Mouse (Mus musculus) embryonic facial prominence, embryonic 13.5 days (tissue): ENCODE data around the gene Tmem102. TPM values are rescaled to one million over a fixed set of nuclear protein-coding genes. Genes with fewer than 3 reads are reported as not detected.
A peak's percentile ranks its signal among the peaks of the same experiment; 100 is the strongest.

Experiments used
- ATAC-seq: fragments of 200-750 bp; cut with Nextera tagmentation; 2 replicates; pipeline ENCODE4 v1.8.0; 2017; ENCODE audit warnings: low read depth; ENCODE audit not compliant: insufficient number of reproducible peaks, insufficient read depth, low FRiP score, low TSS enrichment
- H3K27ac ChIP-seq: fragments of 300-500 bp; sonication (generic); 2 replicates; pipeline ENCODE4 v1.5.1; 2015; ENCODE audit warnings: moderate library complexity, mild to moderate bottlenecking, inconsistent platforms
- H3K27me3 ChIP-seq: fragments of 300-500 bp; sonication (generic); 2 replicates; pipeline ENCODE4 v1.6.1; 2015; ENCODE audit warnings: mild to moderate bottlenecking, inconsistent platforms
- H3K36me3 ChIP-seq: fragments of 300-500 bp; sonication (generic); 2 replicates; pipeline ENCODE4 v1.6.1; 2015; ENCODE audit warnings: mild to moderate bottlenecking, inconsistent platforms
- H3K4me1 ChIP-seq: fragments of 300-500 bp; sonication (generic); 2 replicates; pipeline ENCODE4 v1.6.1; 2015; ENCODE audit warnings: inconsistent platforms
- H3K4me2 ChIP-seq: fragments of 300-500 bp; sonication (generic); 2 replicates; pipeline ENCODE4 v1.6.1; 2015; ENCODE audit warnings: moderate library complexity, mild to moderate bottlenecking, inconsistent platforms
- H3K4me3 ChIP-seq: fragments of 300-500 bp; sonication (generic); 2 replicates; pipeline ENCODE4 v1.5.1; 2015; ENCODE audit warnings: mild to moderate bottlenecking, inconsistent platforms
- H3K9ac ChIP-seq: fragments of 300-500 bp; sonication (generic); 2 replicates; pipeline ENCODE4 v1.6.1; 2015; ENCODE audit warnings: mild to moderate bottlenecking, inconsistent platforms
- H3K9me3 ChIP-seq: fragments of 300-500 bp; sonication (generic); 2 replicates; pipeline ENCODE4 v1.6.1; 2016; ENCODE audit warnings: inconsistent platforms
- WGBS: fragments of 180-500 bp; shearing (Covaris S2); methylation state at CpG from one replicate; pipeline ENCODE4 v1.1.7; 2015; ENCODE audit warnings: mixed read lengths; 5-methylcytosine and 5-hydroxymethylcytosine counted together
- polyA plus RNA-seq: library from polyadenylated mRNA; unstranded; fragments of >200 nt; fragmentation: Nextera tagmentation; extraction: Ambion mirVana; gene quantifications from 2 replicates; pipeline ENCODE4 v1.2.1, GENCODE M21; 2015

Gene Tmem102
- polyA plus RNA-seq, 1 experiment from 2014 or later: 4.0 TPM

GRCm38 (mm10) chr11:69837952-69838713 lies 32.7 kb upstream of the Tmem102 start, which contains the start of gene Tmem256:
Gene Tmem256 (plus strand): TSS chr11:69838514.
- WGBS: under 1% methylated on average over 34 of the region's 34 CpGs
- H3K4me2 ChIP-seq: peak within 1 kb of the TSS; percentile 92
- peak within 1 kb of the TSS; percentile 84 for H3K9ac ChIP-seq
- peaks cover 8% of the 10 kb centered on the region for H3K36me3 ChIP-seq
- H3K4me3 ChIP-seq: peak within 1 kb of the TSS; percentile 80
- no peaks in the 10 kb centered on the region for H3K27me3 ChIP-seq
- no peaks in the 10 kb centered on the region for H3K9me3 ChIP-seq
- peak within 1 kb of the TSS; percentile 95 for H3K27ac ChIP-seq
- peaks cover 45% of the 10 kb centered on the region for H3K4me1 ChIP-seq
- ATAC-seq: peak; percentile 89

GRCm38 (mm10) chr11:69837604-69837951 lies 32.2 kb upstream of the Tmem102 start, which contains the start of gene Nlgn2:
Gene Nlgn2 (minus strand): TSS chr11:69837784.
- peak within 1 kb of the TSS; percentile 84 for H3K9ac ChIP-seq
- 0% methylated on average over 18 of the region's 32 CpGs for WGBS
- no peaks in the 10 kb centered on the region for H3K9me3 ChIP-seq
- H3K4me3 ChIP-seq: peak within 1 kb of the TSS; percentile 80
- peak; percentile 74 for ATAC-seq
- peak within 1 kb of the TSS; percentile 92 for H3K4me2 ChIP-seq
- peaks cover 13% of the 10 kb centered on the region for H3K36me3 ChIP-seq
- H3K27me3 ChIP-seq: no peaks in the 10 kb centered on the region
- peaks cover 45% of the 10 kb centered on the region for H3K4me1 ChIP-seq
- peak within 1 kb of the TSS; percentile 95 for H3K27ac ChIP-seq

- Histone ChIP-seq H3K27ac (peak overlapping the region; percentile 95), H3K4me2 (peak overlapping the region; percentile 92), H3K27me3 (no peaks in the 10 kb centered on the region), H3K4me1 (peaks cover 45% of the 10 kb centered on the region), H3K36me3 (peaks cover 20% of the 10 kb centered on the region), H3K9ac (peak overlapping the region; percentile 84), H3K4me3 (peak overlapping the region; percentile 80), H3K9me3 (no peaks in the 10 kb centered on the region)
- ATAC-seq: no peak
- WGBS: under 1% methylated on average over 46 of the region's 52 CpGs
Measured at GRCm38 (mm10) chr11:69836703-69837576, 31.5 kb upstream of the Tmem102 start.

GRCm38 (mm10) chr11:69835966-69836335 lies 30.5 kb upstream of the Tmem102 start:
- Histone ChIP-seq H3K4me2 (peak overlapping the region; percentile 92), H3K4me1 (peaks cover 50% of the 10 kb centered on the region), H3K27me3 (no peaks in the 10 kb centered on the region), H3K4me3 (peak overlapping the region; percentile 80), H3K36me3 (peaks cover 29% of the 10 kb centered on the region), H3K27ac (no peak overlapping the region), H3K9me3 (no peaks in the 10 kb centered on the region), H3K9ac (peak overlapping the region; percentile 84)
- no peak for ATAC-seq
- WGBS: 0% methylated on average over 4 of the region's 4 CpGs

GRCm38 (mm10) chr11:69835326-69835965 lies 30.0 kb upstream of the Tmem102 start:
- 10% methylated on average over 9 of the region's 9 CpGs for WGBS

GRCm38 (mm10) chr11:69834001-69834549 lies 28.7 kb upstream of the Tmem102 start:
- Histone ChIP-seq H3K27ac (peak overlapping the region; percentile 51), H3K4me2 (peak overlapping the region; percentile 92), H3K27me3 (no peaks in the 10 kb centered on the region), H3K4me3 (peak overlapping the region; percentile 80), H3K4me1 (peaks cover 49% of the 10 kb centered on the region), H3K9me3 (no peaks in the 10 kb centered on the region), H3K9ac (peak overlapping the region; percentile 84), H3K36me3 (peaks cover 36% of the 10 kb centered on the region)
- ATAC-seq: no peak
- WGBS: 8% methylated on average over 35 of the region's 48 CpGs

More at GRCm38 (mm10) chr11:69835326-69835965, 30.0 kb upstream of the Tmem102 start:
- peak overlapping the region; percentile 51; the same call in 1 of the 2 replicates for H3K27ac ChIP-seq
- peak overlapping the region; percentile 80 for H3K4me3 ChIP-seq
- ATAC-seq: no peak
- no peaks in the 10 kb centered on the region for H3K27me3 ChIP-seq
- no peaks in the 10 kb centered on the region for H3K9me3 ChIP-seq
- H3K9ac ChIP-seq: peak overlapping the region; percentile 84
- peak overlapping the region; percentile 92 for H3K4me2 ChIP-seq
- H3K36me3 ChIP-seq: peaks cover 31% of the 10 kb centered on the region
- peaks cover 50% of the 10 kb centered on the region for H3K4me1 ChIP-seq

- peaks cover 46% of the 10 kb centered on the region for H3K4me1 ChIP-seq
- H3K4me3 ChIP-seq: peak overlapping the region; percentile 80
- 60% methylated on average over 8 of the region's 8 CpGs for WGBS
- H3K27ac ChIP-seq: peak overlapping the region; percentile 51; the same call in 1 of the 2 replicates
- H3K36me3 ChIP-seq: peaks cover 41% of the 10 kb centered on the region
- H3K27me3 ChIP-seq: no peaks in the 10 kb centered on the region
- ATAC-seq: no peak
- no peaks in the 10 kb centered on the region for H3K9me3 ChIP-seq
- peak overlapping the region; percentile 92 for H3K4me2 ChIP-seq
- H3K9ac ChIP-seq: peak overlapping the region; percentile 84
Measured at GRCm38 (mm10) chr11:69833554-69833953, 28.1 kb upstream of the Tmem102 start.

- 72% methylated on average over 5 of the region's 5 CpGs for WGBS
- Histone ChIP-seq H3K4me1 (peaks cover 17% of the 10 kb centered on the region), H3K4me2 (no peak overlapping the region), H3K27ac (no peak overlapping the region), H3K9ac (no peak overlapping the region), H3K27me3 (no peaks in the 10 kb centered on the region), H3K4me3 (no peak overlapping the region), H3K36me3 (peaks cover 86% of the 10 kb centered on the region), H3K9me3 (no peaks in the 10 kb centered on the region)
- no peak for ATAC-seq
Measured at GRCm38 (mm10) chr11:69828832-69829231, 23.4 kb upstream of the Tmem102 start.

- H3K9ac ChIP-seq: no peak overlapping the region
- no peaks in the 10 kb centered on the region for H3K9me3 ChIP-seq
- H3K27ac ChIP-seq: no peak overlapping the region
- H3K27me3 ChIP-seq: no peaks in the 10 kb centered on the region
- peaks cover 48% of the 10 kb centered on the region for H3K36me3 ChIP-seq
- WGBS: 68% methylated on average over 2 of the region's 2 CpGs
- no peak for ATAC-seq
- no peaks in the 10 kb centered on the region for H3K4me1 ChIP-seq
- H3K4me3 ChIP-seq: no peak overlapping the region
- no peak overlapping the region for H3K4me2 ChIP-seq
Measured at GRCm38 (mm10) chr11:69823456-69823855, 18.0 kb upstream of the Tmem102 start.

GRCm38 (mm10) chr11:69822080-69822479 lies 16.7 kb upstream of the Tmem102 start, which contains the start of gene Spem1:
Gene Spem1 (minus strand): TSS chr11:69822180.
- no peaks in the 10 kb centered on the region for H3K4me1 ChIP-seq
- H3K4me3 ChIP-seq: no peak within 1 kb of the TSS
- 83% methylated on average over 3 of the region's 3 CpGs for WGBS
- no peak within 1 kb of the TSS for H3K27ac ChIP-seq
- no peak for ATAC-seq
- no peak within 1 kb of the TSS for H3K4me2 ChIP-seq
- peaks cover 7% of the 10 kb centered on the region; the same call in 1 of the 2 replicates for H3K9me3 ChIP-seq
- no peak within 1 kb of the TSS for H3K9ac ChIP-seq
- no peaks in the 10 kb centered on the region for H3K27me3 ChIP-seq
- peaks cover 35% of the 10 kb centered on the region for H3K36me3 ChIP-seq

- Histone ChIP-seq H3K4me3 (no peak overlapping the region), H3K27me3 (no peaks in the 10 kb centered on the region), H3K4me1 (no peaks in the 10 kb centered on the region), H3K9me3 (peaks cover 14% of the 10 kb centered on the region; the same call in 1 of the 2 replicates), H3K36me3 (peaks cover 4% of the 10 kb centered on the region; the same call in 1 of the 2 replicates), H3K4me2 (no peak overlapping the region), H3K9ac (no peak overlapping the region), H3K27ac (no peak overlapping the region)
- ATAC-seq: no peak
- WGBS: 90% methylated on average over 8 of the region's 8 CpGs
Measured at GRCm38 (mm10) chr11:69818871-69819270, 13.4 kb upstream of the Tmem102 start.
